Mouse (Mus musculus) heart, postnatal 0 days (tissue): ENCODE measurements around the gene Gm5622.
"Not testable (repeated sequence)": the region's sequence is repeated elsewhere in the genome, so short reads cannot be mapped to it uniquely, and the experiment has no call there.

Experiments
- CTCF ChIP-seq: IDR thresholded peaks from 2 replicates; pipeline ENCODE4 v1.5.1; 2016; ENCODE audit warnings: antibody characterized with exemption, control low read depth, low read depth
- EP300 ChIP-seq: IDR thresholded peaks from 2 replicates; pipeline ENCODE4 v1.6.1; 2016; ENCODE audit warnings: antibody characterized with exemption, low read depth

DNA sequence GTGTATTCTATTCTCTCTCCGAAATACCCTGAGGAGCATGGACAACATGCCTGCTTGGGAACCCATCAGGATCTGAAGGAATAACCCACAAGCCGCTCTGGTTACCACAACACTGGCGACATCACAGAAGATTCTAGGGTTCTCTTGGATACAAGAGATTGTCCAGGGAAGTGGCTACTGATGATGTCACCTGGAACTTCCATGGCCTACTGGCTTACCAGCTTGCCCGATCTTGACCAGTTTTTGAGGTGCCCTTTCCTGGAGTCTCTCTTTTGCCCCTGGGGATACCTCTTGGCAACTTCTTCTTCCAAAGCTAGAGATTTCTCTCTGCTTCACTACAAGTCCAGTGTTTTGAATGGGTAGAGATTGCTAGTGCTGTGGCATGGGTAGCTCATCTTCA lies 39.4 kb downstream of the Gm5622 start, which contains the start of gene Gm17174:
- not testable (repeated sequence) for TF ChIP-seq CTCF, EP300
